Mouse (Mus musculus) T-helper 1 cell (primary cell): ENCODE measurements around the gene Furin.
"Not testable (repeated sequence)": the region's sequence is repeated elsewhere in the genome, so short reads cannot be mapped to it uniquely, and the experiment has no call there.

ENCODE experiments used
- in situ Hi-C: fragments of 300-600 bp; cut with MboI, MseI; formaldehyde crosslinking; loops from one replicate; pipeline ENCODE4 v1.15.1; 2025; ENCODE audit warnings: high pct_unique_total_duplicates

Gene Furin

GRCm38 (mm10) chr7:80401860-80402641 is 3.2 kb downstream of the Furin start:
- in situ Hi-C loops: no loop called here

GRCm38 (mm10) chr7:80401041-80401859 is 4.0 kb downstream of the Furin start:
- in situ Hi-C loops: no loop called here

GRCm38 (mm10) chr7:80400571-80400970 is 4.7 kb downstream of the Furin start:
- in situ Hi-C loops: no loop called here

GRCm38 (mm10) chr7:80400099-80400498 is 5.1 kb downstream of the Furin start:
- in situ Hi-C loops: no loop called here

GRCm38 (mm10) chr7:80398654-80399444 is 6.4 kb downstream of the Furin start:
- in situ Hi-C loops: no loop called here

- in situ Hi-C loops: no loop called here
Observed at GRCm38 (mm10) chr7:80397986-80398385, 7.2 kb downstream of the Furin start.

- in situ Hi-C loops: not testable (repeated sequence)
Observed at GRCm38 (mm10) chr7:80396427-80396826, 8.8 kb downstream of the Furin start.

- in situ Hi-C loops: no loop called here
Observed at GRCm38 (mm10) chr7:80394600-80394999, 10.6 kb downstream of the Furin start.

- in situ Hi-C loops: no loop called here
Observed at GRCm38 (mm10) chr7:80392119-80392518, 13.1 kb downstream of the Furin start.

GRCm38 (mm10) chr7:80387633-80388543 is 17.3 kb downstream of the Furin start, which contains the start of gene Fes:
TSS of gene Fes (minus strand) at chr7:80387946.
- in situ Hi-C loops: no loop called here

- in situ Hi-C loops: no loop called here
Observed at GRCm38 (mm10) chr7:80387033-80387632, 18.1 kb downstream of the Furin start.

GRCm38 (mm10) chr7:80386235-80386930 is 18.9 kb downstream of the Furin start:
- in situ Hi-C loops: no loop called here

GRCm38 (mm10) chr7:80382919-80383318 is 22.3 kb downstream of the Furin start:
- in situ Hi-C loops: no loop called here

- in situ Hi-C loops: loop anchor here (5.0 kb wide), 1 partner anchor 42 kb away; no protein-coding TSS in a partner anchor
Observed at GRCm38 (mm10) chr7:80379531-80379930, 25.7 kb downstream of the Furin start.

GRCm38 (mm10) chr7:80377471-80377870 is 27.8 kb downstream of the Furin start:
- in situ Hi-C loops: loop anchor here (5.0 kb wide), 1 partner anchor 40 kb away; no protein-coding TSS in a partner anchor

GRCm38 (mm10) chr7:80376192-80376591 is 29.0 kb downstream of the Furin start:
- in situ Hi-C loops: loop anchor here (5.0 kb wide), 1 partner anchor 39 kb away; no protein-coding TSS in a partner anchor

GRCm38 (mm10) chr7:80375376-80376039 is 29.7 kb downstream of the Furin start:
- in situ Hi-C loops: loop anchor here (5.0 kb wide), 1 partner anchor 38 kb away; no protein-coding TSS in a partner anchor

GRCm38 (mm10) chr7:80374733-80375132 is 30.5 kb downstream of the Furin start:
- in situ Hi-C loops: loop anchor here (5.0 kb wide), 1 partner anchor 37 kb away; no protein-coding TSS in a partner anchor

GRCm38 (mm10) chr7:80374280-80374679 is 31.0 kb downstream of the Furin start:
- in situ Hi-C loops: no loop called here
